Mouse (Mus musculus): ENCODE results near the gene Kif5c.

DNA sequence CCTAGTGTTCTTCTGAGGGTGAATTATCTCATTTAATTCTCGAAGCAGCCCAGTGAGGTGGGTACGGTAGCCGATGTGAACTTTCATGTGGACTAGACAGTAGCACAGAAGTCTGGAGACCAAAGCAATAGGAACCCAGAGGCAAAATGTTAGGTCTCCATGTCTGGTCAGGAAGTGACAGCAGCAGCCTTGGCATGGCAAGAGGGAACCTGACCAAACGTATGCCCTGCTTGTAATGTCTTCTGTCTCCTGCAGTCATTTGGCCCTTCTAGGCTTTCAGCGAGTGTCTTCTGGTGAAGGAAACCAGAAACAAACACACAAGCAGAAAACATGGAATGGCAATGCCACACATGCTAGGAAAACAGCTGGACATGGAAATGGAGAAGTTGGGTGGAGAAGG, 197.5 kb downstream of the Kif5c start:
- TF ChIP-seq CTCF (IDR thresholded peaks at IDR 0.05; ENCODE audit: insufficient read depth, low read depth, low read length) (no peak), POLR2A (IDR thresholded peaks at IDR 0.05; ENCODE audit: insufficient read depth, low read depth, low read length) (no peak)

Data from olfactory bulb, adult 2 months (tissue).